Mouse (Mus musculus) testis, adult 2 months (tissue): Measurements from ENCODE around the gene Arhgdia.

ENCODE experiments used
- CTCF ChIP-seq: fragments of 200-500 bp; IDR thresholded peaks from 2 replicates; pipeline ENCODE4 v1.5.1; 2012; ENCODE audit warnings: low read depth, mild to moderate bottlenecking, inconsistent platforms, low read length, moderate library complexity; ENCODE audit not compliant: control insufficient read depth, insufficient read depth, insufficient replicate concordance
- POLR2A ChIP-seq: fragments of 200-500 bp; IDR thresholded peaks from 2 replicates; pipeline ENCODE4 v1.6.1; 2012; ENCODE audit warnings: low read depth, mild to moderate bottlenecking, inconsistent platforms, low read length, moderate library complexity; ENCODE audit not compliant: control insufficient read depth

DNA sequence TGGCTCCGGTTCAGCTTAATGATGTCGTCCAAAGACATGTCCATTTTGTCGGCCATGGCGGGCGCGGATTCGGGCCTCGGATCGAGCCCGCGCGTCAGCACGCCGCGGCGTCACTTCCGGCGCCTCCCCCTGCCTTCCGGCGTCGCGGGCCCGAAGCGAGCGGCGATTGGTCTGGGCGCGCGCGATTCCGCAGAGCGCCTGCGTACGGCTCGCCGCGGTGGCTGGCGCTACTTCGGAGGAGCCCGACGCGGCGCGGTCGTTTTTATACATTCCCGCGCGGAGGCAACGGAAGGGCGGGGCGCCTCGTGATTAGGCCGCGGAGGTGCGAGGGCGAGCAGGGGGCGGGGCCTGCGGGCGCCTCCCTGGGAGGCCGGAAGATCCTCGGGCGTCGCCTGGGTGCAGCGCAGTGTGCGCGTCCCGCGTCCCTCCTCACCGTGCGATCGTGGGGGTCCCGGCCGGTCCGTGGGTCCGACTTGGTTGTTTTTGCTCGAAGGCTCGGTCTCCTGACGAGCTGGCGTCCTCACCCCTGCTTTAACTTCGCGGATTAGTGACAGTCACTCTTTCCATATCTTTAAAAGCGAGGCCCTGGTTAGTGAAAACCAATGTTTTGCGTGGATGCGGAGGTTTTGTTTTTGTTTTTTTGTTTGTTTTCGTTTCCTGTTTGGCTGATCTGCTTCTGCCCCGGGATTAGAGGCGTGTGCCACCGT lies 17.0 kb upstream of the Arhgdia start, which contains the start of the genes Alyref and Anapc11:
- TF ChIP-seq CTCF (no peak), POLR2A (peak; percentile 72)
